8 mouse cellular contexts compared by ENCODE assay signal in the genomic region with DNA sequence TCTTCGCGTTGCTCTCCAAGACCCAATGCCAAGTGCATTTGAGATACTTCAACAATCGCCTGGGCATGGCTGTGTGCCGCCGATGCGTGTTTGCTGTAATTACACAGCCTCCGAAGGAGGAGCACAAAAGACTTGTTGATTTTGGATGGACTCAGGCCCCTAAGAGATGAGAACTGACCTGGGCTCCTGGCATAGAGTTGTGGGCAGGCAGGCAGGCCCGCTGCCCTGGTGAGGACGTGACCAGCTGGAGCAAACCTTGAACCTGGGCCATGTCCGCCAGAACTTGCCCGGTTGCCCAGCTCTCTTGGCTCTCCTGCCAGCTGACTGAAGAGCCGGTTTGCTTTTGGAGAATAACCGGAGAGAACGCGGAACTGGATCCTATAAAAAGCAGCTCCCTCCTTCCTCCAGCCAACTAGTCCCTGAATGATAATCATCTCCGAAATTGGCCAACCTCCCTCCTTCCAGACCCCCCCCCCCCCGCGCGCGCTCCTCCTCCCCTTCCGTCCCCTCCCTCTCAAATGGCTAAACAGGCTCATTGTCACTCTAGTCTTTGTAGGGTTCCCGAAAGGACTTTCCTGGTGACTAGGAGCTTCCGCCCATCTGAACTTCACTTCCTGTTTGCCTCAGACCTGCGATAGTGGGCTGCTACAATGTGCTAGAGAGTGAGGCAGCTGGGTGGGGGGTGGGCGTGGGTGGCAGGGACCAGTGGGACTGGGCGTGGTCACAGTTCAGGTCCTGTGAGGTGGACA.
DNase-seq lines count a peak whose midpoint lies in the region; ATAC-seq and TF ChIP-seq lines count a peak whose summit lies in the region.

No protein-coding gene starts in this region.

- H3K36me3 ChIP-seq in embryonic facial prominence, embryonic 13.5 days, result no peaks in the 10 kb centered on the region
- H3K36me3 ChIP-seq in embryonic facial prominence, embryonic 10.5 days (replicated peaks), result no peaks in the 10 kb centered on the region
- no peaks in the 10 kb centered on the region for H3K36me3 ChIP-seq in testis, adult 2 months (ENCODE audit: control insufficient read depth, insufficient read depth, low read length)
- H3K36me3 ChIP-seq in heart, postnatal 0 days (replicated peaks; ENCODE audit: control insufficient read depth, insufficient read depth, low read length), result no peaks in the 10 kb centered on the region
- H3K36me3 ChIP-seq in small intestine, adult 2 months (ENCODE audit: control insufficient read depth, insufficient read depth, low read length), result no peaks in the 10 kb centered on the region

- TF ChIP-seq POLR2A in testis, adult 2 months (IDR thresholded peaks at IDR 0.05; ENCODE audit: control insufficient read depth, low read depth, low read length), result no peak
- TF ChIP-seq POLR2A in small intestine, adult 2 months (IDR thresholded peaks at IDR 0.05; ENCODE audit: low read depth, low read length), result no peak

- 56% methylated on average over 26 of the region's 26 CpGs for WGBS in embryonic facial prominence, embryonic 13.5 days
- 78% methylated on average over 26 of the region's 26 CpGs for WGBS in embryonic facial prominence, embryonic 10.5 days
- WGBS in heart, postnatal 0 days, result 52% methylated on average over 26 of the region's 26 CpGs
- WGBS in small intestine, adult 2 months, result 63% methylated on average over 26 of the region's 26 CpGs

- no peak overlapping the region for H3K4me3 ChIP-seq in embryonic facial prominence, embryonic 13.5 days
- no peak overlapping the region for H3K4me3 ChIP-seq in embryonic facial prominence, embryonic 10.5 days
- peak overlapping the region; percentile 38 for H3K4me3 ChIP-seq in testis, adult 2 months (ENCODE audit: control insufficient read depth, low read depth, low read length)
- no peak overlapping the region for H3K4me3 ChIP-seq in heart, postnatal 0 days (ENCODE audit: low read depth, low read length)
- 0 out of 2 replicates have a peak overlapping the region, but pooled peaks have one; percentile 8 for H3K4me3 ChIP-seq in small intestine, adult 2 months (ENCODE audit: low read depth, low read length)

- no peak for DNase-seq in embryonic facial prominence, embryonic 10.5 days (ENCODE audit: low spot score)
- DNase-seq in testis, postnatal 14 days (ENCODE audit: low spot score), result no peak
- DNase-seq in heart, postnatal 0 days (ENCODE audit: low spot score), result peak; percentile 51
- peak; percentile 28 to 30 for DNase-seq in left cerebral cortex, postnatal 14 days (ENCODE audit: low spot score in 2 of 2)
- no peak for DNase-seq in urinary bladder, postnatal 25 days (ENCODE audit: low spot score)

- no peak overlapping the region; the same call in 1 of the 2 replicates for H3K4me2 ChIP-seq in embryonic facial prominence, embryonic 13.5 days
- H3K4me2 ChIP-seq in heart, postnatal 0 days (ENCODE audit: low read depth, low read length), result peak overlapping the region; percentile 22

- intact Hi-C loops in left cerebral cortex, postnatal 14 days (cut with DNase I), result no loop called here

- ATAC-seq in embryonic facial prominence, embryonic 13.5 days (ENCODE audit: insufficient number of reproducible peaks, insufficient read depth, low FRiP score, low TSS enrichment, low read depth), result no peak
- peak; percentile 47; the same call in 1 of the 2 replicates for ATAC-seq in heart, postnatal 0 days (ENCODE audit: insufficient read depth, low read depth)

- no peak for TF ChIP-seq EP300 in heart, postnatal 0 days (IDR thresholded peaks at IDR 0.05; ENCODE audit: low read depth)

- peaks cover 45% of the 10 kb centered on the region for H3K4me1 ChIP-seq in embryonic facial prominence, embryonic 13.5 days
- H3K4me1 ChIP-seq in embryonic facial prominence, embryonic 10.5 days, result peaks cover 40% of the 10 kb centered on the region
- peaks cover 3% of the 10 kb centered on the region for H3K4me1 ChIP-seq in testis, adult 2 months (ENCODE audit: control insufficient read depth, insufficient read depth, low read length)
- no peaks in the 10 kb centered on the region for H3K4me1 ChIP-seq in heart, postnatal 0 days (ENCODE audit: control insufficient read depth, insufficient read depth)
- peaks cover 6% of the 10 kb centered on the region; the same call in 1 of the 2 replicates for H3K4me1 ChIP-seq in small intestine, adult 2 months (ENCODE audit: control insufficient read depth, insufficient read depth, insufficient read length, low read length)

- H3K9me3 ChIP-seq in embryonic facial prominence, embryonic 13.5 days, result no peaks in the 10 kb centered on the region
- no peaks in the 10 kb centered on the region for H3K9me3 ChIP-seq in embryonic facial prominence, embryonic 10.5 days
- no peaks in the 10 kb centered on the region for H3K9me3 ChIP-seq in heart, postnatal 0 days (replicated peaks; ENCODE audit: control insufficient read depth, low read length)

- TF ChIP-seq CTCF in testis, adult 2 months (IDR thresholded peaks at IDR 0.05; ENCODE audit: control insufficient read depth, insufficient read depth, insufficient replicate concordance, low read depth, low read length), result no peak
- TF ChIP-seq CTCF in heart, postnatal 0 days (IDR thresholded peaks at IDR 0.05; ENCODE audit: low read depth), result no peak
- no peak for TF ChIP-seq CTCF in small intestine, adult 2 months (IDR thresholded peaks at IDR 0.05; ENCODE audit: extremely low read depth, insufficient read length, insufficient replicate concordance, low read depth, low read length)

- peak overlapping the region; percentile 33; the same call in 1 of the 2 replicates for H3K27ac ChIP-seq in embryonic facial prominence, embryonic 13.5 days
- no peak overlapping the region for H3K27ac ChIP-seq in embryonic facial prominence, embryonic 10.5 days (replicated peaks)
- H3K27ac ChIP-seq in testis, adult 2 months (ENCODE audit: control insufficient read depth, insufficient read depth, low read depth, low read length), result no peak overlapping the region
- peak overlapping the region; percentile 20; the same call in 1 of the 2 replicates for H3K27ac ChIP-seq in heart, postnatal 0 days (ENCODE audit: low read depth)
- H3K27ac ChIP-seq in small intestine, adult 2 months (ENCODE audit: insufficient read depth, low read depth, low read length), result no peak overlapping the region

- no peak overlapping the region for H3K9ac ChIP-seq in embryonic facial prominence, embryonic 13.5 days
- H3K9ac ChIP-seq in heart, postnatal 0 days (replicated peaks; ENCODE audit: low read depth, low read length), result no peak overlapping the region

- peaks cover 37% of the 10 kb centered on the region for H3K27me3 ChIP-seq in embryonic facial prominence, embryonic 13.5 days
- H3K27me3 ChIP-seq in embryonic facial prominence, embryonic 10.5 days (replicated peaks; ENCODE audit: low read depth, poor library complexity, severe bottlenecking), result peaks cover 47% of the 10 kb centered on the region
- no peaks in the 10 kb centered on the region for H3K27me3 ChIP-seq in testis, adult 2 months (ENCODE audit: control insufficient read depth, insufficient read depth, low read length)
- H3K27me3 ChIP-seq in heart, postnatal 0 days (ENCODE audit: control insufficient read depth, insufficient read depth, low read length), result peaks cover 36% of the 10 kb centered on the region
- H3K27me3 ChIP-seq in small intestine, adult 2 months (ENCODE audit: control insufficient read depth, insufficient read depth, low read length), result 0 out of 2 replicates have a peak, but pooled peaks cover 2% of the 10 kb centered on the region

Comparison
In these comparisons a context has a peak if more than half of its experiments do, and no peak if none do; other contexts are left out.
1. H3K27ac ChIP-seq: peak in embryonic facial prominence, embryonic 13.5 days (single experiment) and heart, postnatal 0 days (single experiment); none in embryonic facial prominence, embryonic 10.5 days (single experiment), testis, adult 2 months (single experiment) and small intestine, adult 2 months (single experiment).
2. H3K4me3 ChIP-seq: peak in testis, adult 2 months (single experiment) and small intestine, adult 2 months (single experiment); none in embryonic facial prominence, embryonic 13.5 days (single experiment), embryonic facial prominence, embryonic 10.5 days (single experiment) and heart, postnatal 0 days (single experiment).
3. DNase-seq: peak in heart, postnatal 0 days (single experiment) and left cerebral cortex, postnatal 14 days (2 of 2); none in embryonic facial prominence, embryonic 10.5 days (single experiment), testis, postnatal 14 days (single experiment) and urinary bladder, postnatal 25 days (single experiment).